Mouse (Mus musculus): ENCODE data around the gene Frk. TPM values are rescaled to one million over a fixed set of nuclear protein-coding genes. Genes with fewer than 3 reads are reported as not detected.
"Not testable (repeated sequence)": the region's sequence is repeated elsewhere in the genome, so short reads cannot be mapped to it uniquely, and the experiment has no call there.

Gene Frk
- total RNA-seq, 2 experiments from 2014 or later = 0.23 to 0.49 TPM

- no peak for DNase-seq (ENCODE audit: extremely low spot score in 1 of 2, low spot score in 1 of 2)
Observed at GRCm38 (mm10) chr10:34563518-34564176, 80.4 kb downstream of the Frk start.

- DNase-seq (ENCODE audit: extremely low spot score in 1 of 2, low spot score in 1 of 2) = no peak
Observed at GRCm38 (mm10) chr10:34615474-34615873, 132.3 kb downstream of the Frk start.

- peak in 1 of 2 experiments; percentile 24 for DNase-seq (ENCODE audit: extremely low spot score in 1 of 2, low spot score in 1 of 2)
Observed at GRCm38 (mm10) chr10:34617216-34617615, 134.0 kb downstream of the Frk start.

GRCm38 (mm10) chr10:34618490-34618889 lies 135.3 kb downstream of the Frk start:
- DNase-seq (ENCODE audit: extremely low spot score in 1 of 2, low spot score in 1 of 2) = no peak

GRCm38 (mm10) chr10:34620540-34620939 lies 137.3 kb downstream of the Frk start:
- DNase-seq (ENCODE audit: extremely low spot score in 1 of 2, low spot score in 1 of 2) = not testable (repeated sequence)

GRCm38 (mm10) chr10:34638245-34638644 lies 155.0 kb downstream of the Frk start:
- DNase-seq (ENCODE audit: extremely low spot score in 1 of 2, low spot score in 1 of 2) = no peak

Other genes starting within 250 kb of the Frk start
- 100 to 1,000 TPM; 145 to 155 TPM for gene Tspyl1, start 201.2 kb upstream of the Frk start, total RNA-seq (2021)
- 100 to 1,000 TPM; 342 to 371 TPM for gene Tspyl4, start 186.0 kb upstream of the Frk start, total RNA-seq (2021)
- gene Col10a1, start 93.4 kb upstream of the Frk start, total RNA-seq (2021) = under 1 TPM in 1 of 2 experiments, not detected in 1; 0.17 TPM
- gene Nt5dc1, start 64.8 kb upstream of the Frk start, total RNA-seq (2021) = 1 to 10 TPM; 2.2 to 3.4 TPM